Mouse (Mus musculus) hematopoietic multipotent progenitor cell, adult 10-12 weeks (in vitro differentiated cells): ENCODE measurements around the gene Gm20503. TPM values are rescaled to one million over a fixed set of nuclear protein-coding genes. Genes with fewer than 3 reads are reported as not detected.

Experiments
- polyA plus RNA-seq: library from polyadenylated mRNA; stranded (reverse); fragments of >175 nt; gene quantifications from 2 replicates; pipeline ENCODE4 v1.2.3, GENCODE M21; 2012; ENCODE audit warnings: low replicate concordance

Gene Gm20503
- not detected in 2 replicates for polyA plus RNA-seq

GRCm38 (mm10) chr4:59002948-59003805 lies at the start of gene Gm20503:
TSS of gene Gm20503 (plus strand) at chr4:59003210.

GRCm38 (mm10) chr4:58986540-58987190 lies 16.3 kb upstream of the Gm20503 start, which contains the start of gene Ptgr1:
TSS of gene Ptgr1 (minus strand) at chr4:58987119.

DNA sequence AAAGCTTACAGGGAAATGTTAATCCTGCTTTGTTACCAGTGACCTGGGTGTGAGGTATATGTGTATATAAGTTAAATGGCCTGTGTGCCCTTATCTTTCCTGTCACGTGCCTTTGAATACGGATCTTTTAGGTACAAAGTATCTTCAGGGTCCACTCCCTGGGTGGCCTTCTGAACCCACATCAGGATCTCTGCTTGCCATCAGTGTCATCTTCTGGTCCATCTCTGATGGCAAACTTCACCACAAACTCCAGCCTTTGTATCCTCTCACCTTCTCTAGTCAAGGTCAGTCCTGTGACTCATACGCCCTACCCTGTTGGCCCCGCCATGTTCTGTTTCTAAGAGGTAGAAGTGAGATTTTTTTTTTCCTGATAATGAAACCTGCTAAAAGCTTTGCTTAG lies 8.2 kb upstream of the Gm20503 start, which contains the start of gene Dnajc25:
Dnajc25 (plus strand) TSS at position 301 of the 400 bp plus-strand sequence.

GRCm38 (mm10) chr4:59034918-59035785 lies 32.1 kb downstream of the Gm20503 start, which contains the start of gene Gng10:
TSS of gene Gng10 (plus strand) at chr4:59035088.

Other genes with a start within 250 kb of the Gm20503 start
- gene Olfr267, start 215.5 kb upstream of the Gm20503 start, polyA plus RNA-seq, result not detected in 2 replicates
- 16.4 and 33.5 TPM in 2 replicates for gene Ecpas, start 90.5 kb upstream of the Gm20503 start, polyA plus RNA-seq
- not detected in 2 replicates for gene Zkscan16, start 59.6 kb upstream of the Gm20503 start, polyA plus RNA-seq
- gene Ptgr1, start 16.1 kb upstream of the Gm20503 start, polyA plus RNA-seq, result 0.11 and 0.28 TPM in 2 replicates
- 3.0 and 4.6 TPM in 2 replicates for gene Dnajc25, start 8.1 kb upstream of the Gm20503 start, polyA plus RNA-seq
- 38.5 and 79.7 TPM in 2 replicates for gene Gng10, start 31.9 kb downstream of the Gm20503 start, polyA plus RNA-seq
- not detected in 2 replicates for gene AI481877, start 135.8 kb downstream of the Gm20503 start, polyA plus RNA-seq
- gene Ugcg, start 186.0 kb downstream of the Gm20503 start, polyA plus RNA-seq, result 48.4 and 59.1 TPM in 2 replicates